Mouse (Mus musculus) spleen, postnatal 4 days (tissue): ENCODE results near the gene Dennd4a.

Experiments
- DNase-seq, 2 experiments: peaks; one replicate each; pipeline ENCODE4 v3.0.0; 2022; ENCODE audit warnings: low spot score in 2 of 2

The Dennd4a gene

GRCm38 (mm10) chr9:64957276-64957675 is 146.1 kb downstream of the Dennd4a start:
- no peak for DNase-seq

DNA sequence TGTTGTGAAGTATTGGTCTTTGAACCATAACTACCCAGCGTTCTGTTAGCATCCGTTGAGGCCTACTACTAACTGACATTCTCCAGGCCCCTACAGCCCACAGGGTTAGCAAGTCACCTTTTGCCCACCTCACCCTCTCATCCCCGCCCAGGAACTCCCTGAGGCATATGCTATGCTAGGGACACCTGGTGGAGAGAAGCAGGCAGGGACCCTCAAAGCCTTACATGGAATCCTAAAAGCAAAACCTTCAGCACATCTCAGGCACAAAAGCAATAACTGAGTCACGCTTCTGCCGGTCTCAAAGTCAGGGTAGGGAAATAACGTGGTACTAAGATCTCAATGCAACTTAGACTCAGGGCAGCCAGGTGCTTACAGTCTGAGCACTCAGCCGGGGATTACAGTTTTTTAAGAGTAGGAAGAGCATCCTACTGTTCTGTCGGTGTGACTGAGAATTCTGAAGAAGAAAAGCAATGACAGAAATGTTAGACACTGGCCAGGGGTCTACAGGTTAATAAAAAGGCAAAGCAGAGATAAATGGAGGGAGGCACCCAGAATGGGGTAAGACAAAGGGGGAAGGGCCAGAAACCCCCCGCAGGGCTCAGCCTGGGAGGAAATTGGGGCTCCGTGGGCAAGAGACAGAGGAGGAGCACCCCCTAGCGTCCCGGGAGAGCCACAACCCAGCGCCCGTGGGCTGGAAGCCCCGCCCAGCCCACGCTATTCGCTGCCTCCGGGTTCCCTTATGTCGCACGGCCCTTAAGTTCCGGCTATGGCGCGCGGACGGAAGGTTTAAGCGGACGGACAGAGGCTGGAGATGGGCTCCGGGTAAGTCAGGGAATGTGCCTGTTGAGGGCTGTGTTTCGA is 149.2 kb downstream of the Dennd4a start, which contains the start of gene Ints14:
TSS of gene Ints14 (plus strand) at position 789 of the 861 bp plus-strand sequence.
- DNase-seq, result peak; percentile 97 to 99

- DNase-seq, result no peak
These were observed 149.8 kb downstream of the Dennd4a start for GRCm38 (mm10) chr9:64960978-64961320.
